Mouse (Mus musculus): ENCODE measurements around the gene Srp72.
"Not testable (repeated sequence)": the region's sequence is repeated elsewhere in the genome, so short reads cannot be mapped to it uniquely, and the experiment has no call there.

Gene Srp72

GRCm38 (mm10) chr5:76964651-76965050 lies 9.8 kb upstream of the Srp72 start:
- no peak for DNase-seq (ENCODE audit: low read depth, low spot score)

- DNase-seq (ENCODE audit: low read depth, low spot score), result no peak
Measured at GRCm38 (mm10) chr5:76969250-76969649, 5.2 kb upstream of the Srp72 start.

- not testable (repeated sequence) for DNase-seq (ENCODE audit: low read depth, low spot score)
Measured at GRCm38 (mm10) chr5:76971115-76971514, 3.4 kb upstream of the Srp72 start.

GRCm38 (mm10) chr5:76973488-76973887 lies 995 bp upstream of the Srp72 start:
- no peak for DNase-seq (ENCODE audit: low read depth, low spot score)

- DNase-seq (ENCODE audit: low read depth, low spot score), result no peak
Measured at GRCm38 (mm10) chr5:76974207-76974553, 303 bp upstream of the Srp72 start.

- DNase-seq (ENCODE audit: low read depth, low spot score), result no peak
Measured at GRCm38 (mm10) chr5:76975736-76976135, 1.3 kb downstream of the Srp72 start.

- DNase-seq (ENCODE audit: low read depth, low spot score), result no peak
Measured at GRCm38 (mm10) chr5:76984015-76984414, 9.5 kb downstream of the Srp72 start.

GRCm38 (mm10) chr5:76990789-76991188 lies 16.3 kb downstream of the Srp72 start:
- DNase-seq (ENCODE audit: low read depth, low spot score), result no peak

- DNase-seq (ENCODE audit: low read depth, low spot score), result no peak
Measured at GRCm38 (mm10) chr5:76993174-76993814, 18.8 kb downstream of the Srp72 start.

- DNase-seq (ENCODE audit: low read depth, low spot score), result peak; percentile 40
Measured at GRCm38 (mm10) chr5:76998416-76998815, 23.9 kb downstream of the Srp72 start.

- no peak for DNase-seq (ENCODE audit: low read depth, low spot score)
Measured at GRCm38 (mm10) chr5:77001192-77001591, 26.7 kb downstream of the Srp72 start.

GRCm38 (mm10) chr5:77004051-77004821 lies 29.8 kb downstream of the Srp72 start, which contains the start of gene Arl9:
TSS of gene Arl9 (plus strand) at chr5:77004055.
- no peak for DNase-seq (ENCODE audit: low read depth, low spot score)

GRCm38 (mm10) chr5:77010352-77010751 lies 35.9 kb downstream of the Srp72 start:
- no peak for DNase-seq (ENCODE audit: low read depth, low spot score)

- DNase-seq (ENCODE audit: low read depth, low spot score), result no peak
Measured at GRCm38 (mm10) chr5:77011082-77011481, 36.6 kb downstream of the Srp72 start.

- no peak for DNase-seq (ENCODE audit: low read depth, low spot score)
Measured at GRCm38 (mm10) chr5:77013171-77013570, 38.7 kb downstream of the Srp72 start.

GRCm38 (mm10) chr5:77015544-77016482 lies 41.3 kb downstream of the Srp72 start, which contains the start of gene Thegl:
TSS of gene Thegl (plus strand) at chr5:77016023.
- peak; percentile 62 for DNase-seq (ENCODE audit: low read depth, low spot score)

GRCm38 (mm10) chr5:77028034-77028433 lies 53.6 kb downstream of the Srp72 start:
- no peak for DNase-seq (ENCODE audit: low read depth, low spot score)

- no peak for DNase-seq (ENCODE audit: low read depth, low spot score)
Measured at GRCm38 (mm10) chr5:77029735-77030134, 55.3 kb downstream of the Srp72 start.

- DNase-seq (ENCODE audit: low read depth, low spot score), result not testable (repeated sequence)
Measured at GRCm38 (mm10) chr5:77035101-77035500, 60.6 kb downstream of the Srp72 start.

GRCm38 (mm10) chr5:77038451-77038850 lies 64.0 kb downstream of the Srp72 start:
- DNase-seq (ENCODE audit: low read depth, low spot score), result no peak

GRCm38 (mm10) chr5:77039391-77039790 lies 64.9 kb downstream of the Srp72 start:
- DNase-seq (ENCODE audit: low read depth, low spot score), result no peak

GRCm38 (mm10) chr5:77044362-77044761 lies 69.9 kb downstream of the Srp72 start:
- DNase-seq (ENCODE audit: low read depth, low spot score), result no peak

All from retina, postnatal 7 days (tissue).